Mouse (Mus musculus): ENCODE measurements around the gene Tubgcp6. TPM values are rescaled to one million over a fixed set of nuclear protein-coding genes. Genes with fewer than 3 reads are reported as not detected.

The Tubgcp6 gene
- polyA plus RNA-seq, 1 experiment from 2014 or later: 28.6 TPM

GRCm38 (mm10) chr15:89123595-89123994 lies 683 bp upstream of the Tubgcp6 start:
- peaks cover 51% of the 10 kb centered on the region for H3K4me1 ChIP-seq
- peak; percentile 53 for DNase-seq (ENCODE audit: low spot score)
- no peaks in the 10 kb centered on the region for H3K9me3 ChIP-seq (replicated peaks)
- H3K27ac ChIP-seq: peak overlapping the region; percentile 87
- 39% methylated on average over 11 of the region's 11 CpGs for WGBS
- H3K4me3 ChIP-seq: peak overlapping the region; percentile 82
- H3K27me3 ChIP-seq (ENCODE audit: low read depth, poor library complexity, severe bottlenecking): no peaks in the 10 kb centered on the region
- H3K36me3 ChIP-seq: peaks cover 34% of the 10 kb centered on the region

GRCm38 (mm10) chr15:89118007-89118406 lies 4.9 kb downstream of the Tubgcp6 start:
- Histone ChIP-seq H3K27me3 (ENCODE audit: low read depth, poor library complexity, severe bottlenecking) (no peaks in the 10 kb centered on the region), H3K4me1 (peaks cover 29% of the 10 kb centered on the region), H3K9me3 (replicated peaks) (no peaks in the 10 kb centered on the region), H3K27ac (no peak overlapping the region), H3K36me3 (peaks cover 77% of the 10 kb centered on the region), H3K4me3 (no peak overlapping the region)
- no peak for DNase-seq (ENCODE audit: low spot score)

GRCm38 (mm10) chr15:89110147-89110546 lies 12.8 kb downstream of the Tubgcp6 start:
- no peaks in the 10 kb centered on the region for H3K9me3 ChIP-seq (replicated peaks)
- no peak overlapping the region for H3K27ac ChIP-seq
- H3K27me3 ChIP-seq (ENCODE audit: low read depth, poor library complexity, severe bottlenecking): no peaks in the 10 kb centered on the region
- no peak overlapping the region for H3K4me3 ChIP-seq
- no peaks in the 10 kb centered on the region for H3K4me1 ChIP-seq
- peaks cover 98% of the 10 kb centered on the region for H3K36me3 ChIP-seq
- 86% methylated on average over 9 of the region's 9 CpGs for WGBS
- no peak for DNase-seq (ENCODE audit: low spot score)

- Histone ChIP-seq H3K36me3 (peaks cover 100% of the 10 kb centered on the region), H3K27me3 (ENCODE audit: low read depth, poor library complexity, severe bottlenecking) (no peaks in the 10 kb centered on the region), H3K27ac (no peak overlapping the region), H3K4me1 (no peaks in the 10 kb centered on the region), H3K9me3 (replicated peaks) (no peaks in the 10 kb centered on the region), H3K4me3 (no peak overlapping the region)
- 97% methylated on average over 1 of the region's 1 CpGs for WGBS
- no peak for DNase-seq (ENCODE audit: low spot score)
Observed at GRCm38 (mm10) chr15:89106976-89107375, 15.9 kb downstream of the Tubgcp6 start.

- DNase-seq (ENCODE audit: low spot score): no peak
- no peaks in the 10 kb centered on the region for H3K27me3 ChIP-seq (ENCODE audit: low read depth, poor library complexity, severe bottlenecking)
- no peak overlapping the region for H3K4me3 ChIP-seq
- 92% methylated on average over 13 of the region's 13 CpGs for WGBS
- H3K4me1 ChIP-seq: no peaks in the 10 kb centered on the region
- H3K27ac ChIP-seq: no peak overlapping the region
- H3K9me3 ChIP-seq (replicated peaks): no peaks in the 10 kb centered on the region
- H3K36me3 ChIP-seq: peaks cover 100% of the 10 kb centered on the region
Observed at GRCm38 (mm10) chr15:89106073-89106472, 16.8 kb downstream of the Tubgcp6 start.

GRCm38 (mm10) chr15:89104425-89104824 lies 18.5 kb downstream of the Tubgcp6 start:
- Histone ChIP-seq H3K36me3 (peaks cover 100% of the 10 kb centered on the region), H3K4me3 (no peak overlapping the region), H3K9me3 (replicated peaks) (no peaks in the 10 kb centered on the region), H3K27ac (no peak overlapping the region), H3K4me1 (no peaks in the 10 kb centered on the region), H3K27me3 (ENCODE audit: low read depth, poor library complexity, severe bottlenecking) (no peaks in the 10 kb centered on the region)
- DNase-seq (ENCODE audit: low spot score): no peak
- WGBS: 96% methylated on average over 8 of the region's 8 CpGs

- no peaks in the 10 kb centered on the region for H3K27me3 ChIP-seq (ENCODE audit: low read depth, poor library complexity, severe bottlenecking)
- no peaks in the 10 kb centered on the region for H3K4me1 ChIP-seq
- H3K4me3 ChIP-seq: no peak overlapping the region
- no peaks in the 10 kb centered on the region for H3K9me3 ChIP-seq (replicated peaks)
- peaks cover 100% of the 10 kb centered on the region for H3K36me3 ChIP-seq
- no peak overlapping the region for H3K27ac ChIP-seq
- 90% methylated on average over 10 of the region's 10 CpGs for WGBS
- no peak for DNase-seq (ENCODE audit: low spot score)
Observed at GRCm38 (mm10) chr15:89103921-89104320, 19.0 kb downstream of the Tubgcp6 start.

GRCm38 (mm10) chr15:89102646-89103045 lies 20.3 kb downstream of the Tubgcp6 start:
- H3K27ac ChIP-seq: no peak overlapping the region
- no peak for DNase-seq (ENCODE audit: low spot score)
- WGBS: 91% methylated on average over 5 of the region's 5 CpGs
- no peaks in the 10 kb centered on the region for H3K4me1 ChIP-seq
- peaks cover 100% of the 10 kb centered on the region for H3K36me3 ChIP-seq
- H3K9me3 ChIP-seq (replicated peaks): no peaks in the 10 kb centered on the region
- H3K4me3 ChIP-seq: no peak overlapping the region
- H3K27me3 ChIP-seq (ENCODE audit: low read depth, poor library complexity, severe bottlenecking): no peaks in the 10 kb centered on the region

- Histone ChIP-seq H3K27me3 (ENCODE audit: low read depth, poor library complexity, severe bottlenecking) (no peaks in the 10 kb centered on the region), H3K9me3 (replicated peaks) (no peaks in the 10 kb centered on the region), H3K4me3 (no peak overlapping the region), H3K36me3 (peaks cover 100% of the 10 kb centered on the region), H3K4me1 (no peaks in the 10 kb centered on the region), H3K27ac (no peak overlapping the region)
- no peak for DNase-seq (ENCODE audit: low spot score)
- WGBS: 96% methylated on average over 12 of the region's 12 CpGs
Observed at GRCm38 (mm10) chr15:89100823-89101222, 22.1 kb downstream of the Tubgcp6 start.

- Histone ChIP-seq H3K27ac (no peak overlapping the region), H3K4me1 (no peaks in the 10 kb centered on the region), H3K4me3 (no peak overlapping the region), H3K36me3 (peaks cover 100% of the 10 kb centered on the region), H3K9me3 (replicated peaks) (no peaks in the 10 kb centered on the region), H3K27me3 (ENCODE audit: low read depth, poor library complexity, severe bottlenecking) (no peaks in the 10 kb centered on the region)
- no peak for DNase-seq (ENCODE audit: low spot score)
- WGBS: 93% methylated on average over 7 of the region's 7 CpGs
Observed at GRCm38 (mm10) chr15:89098616-89099015, 24.3 kb downstream of the Tubgcp6 start.

GRCm38 (mm10) chr15:89097450-89097849 lies 25.5 kb downstream of the Tubgcp6 start:
- 94% methylated on average over 5 of the region's 5 CpGs for WGBS

GRCm38 (mm10) chr15:89092181-89092580 lies 30.7 kb downstream of the Tubgcp6 start:
- DNase-seq (ENCODE audit: low spot score): no peak
- H3K27me3 ChIP-seq (ENCODE audit: low read depth, poor library complexity, severe bottlenecking): no peaks in the 10 kb centered on the region
- H3K27ac ChIP-seq: no peak overlapping the region
- H3K4me3 ChIP-seq: no peak overlapping the region
- H3K36me3 ChIP-seq: peaks cover 54% of the 10 kb centered on the region
- 83% methylated on average over 5 of the region's 5 CpGs for WGBS
- no peaks in the 10 kb centered on the region for H3K9me3 ChIP-seq (replicated peaks)
- H3K4me1 ChIP-seq: peaks cover 26% of the 10 kb centered on the region

More at GRCm38 (mm10) chr15:89097450-89097849, 25.5 kb downstream of the Tubgcp6 start:
- Histone ChIP-seq H3K36me3 (peaks cover 100% of the 10 kb centered on the region), H3K4me1 (no peaks in the 10 kb centered on the region), H3K27me3 (ENCODE audit: low read depth, poor library complexity, severe bottlenecking) (no peaks in the 10 kb centered on the region), H3K9me3 (replicated peaks) (no peaks in the 10 kb centered on the region), H3K27ac (no peak overlapping the region), H3K4me3 (no peak overlapping the region)
- DNase-seq (ENCODE audit: low spot score): no peak

GRCm38 (mm10) chr15:89090662-89091061 lies 32.2 kb downstream of the Tubgcp6 start:
- no peaks in the 10 kb centered on the region for H3K27me3 ChIP-seq (ENCODE audit: low read depth, poor library complexity, severe bottlenecking)
- H3K27ac ChIP-seq: no peak overlapping the region
- 69% methylated on average over 4 of the region's 4 CpGs for WGBS
- no peak overlapping the region for H3K4me3 ChIP-seq
- peaks cover 26% of the 10 kb centered on the region for H3K4me1 ChIP-seq
- H3K9me3 ChIP-seq (replicated peaks): no peaks in the 10 kb centered on the region
- H3K36me3 ChIP-seq: peaks cover 54% of the 10 kb centered on the region
- DNase-seq (ENCODE audit: low spot score): no peak

All from limb, embryonic 10.5 days (tissue).